Mouse (Mus musculus) heart, embryonic 10.5 days (tissue): ENCODE measurements around the gene Adamts2. TPM values are rescaled to one million over a fixed set of nuclear protein-coding genes. Genes with fewer than 3 reads are reported as not detected.

Experiments used
- DNase-seq: peaks from one replicate; pipeline ENCODE4 v3.0.0-alpha.2; 2017; ENCODE audit warnings: low spot score
- H3K27ac ChIP-seq: fragments of 300-500 bp; sonication (generic); 2 replicates; pipeline ENCODE4 v1.5.1; 2016; ENCODE audit warnings: mild to moderate bottlenecking
- H3K27me3 ChIP-seq: fragments of 300-500 bp; sonication (generic); 2 replicates; pipeline ENCODE4 v1.6.1; 2016; ENCODE audit warnings: mild to moderate bottlenecking; ENCODE audit not compliant: poor library complexity, insufficient read depth, severe bottlenecking
- H3K36me3 ChIP-seq: fragments of 300-500 bp; sonication (generic); 2 replicates; pipeline ENCODE4 v1.6.1; 2016; ENCODE audit warnings: mild to moderate bottlenecking, moderate library complexity
- H3K4me1 ChIP-seq: fragments of 300-500 bp; sonication (generic); 2 replicates; pipeline ENCODE4 v1.6.1; 2016; ENCODE audit warnings: mild to moderate bottlenecking
- H3K4me3 ChIP-seq: fragments of 300-500 bp; sonication (generic); 2 replicates; pipeline ENCODE4 v1.5.1; 2016; ENCODE audit warnings: mild to moderate bottlenecking, moderate library complexity
- H3K9me3 ChIP-seq: fragments of 300-500 bp; sonication (generic); 2 replicates; pipeline ENCODE4 v1.6.1; 2016; ENCODE audit warnings: mild to moderate bottlenecking, moderate library complexity
- WGBS: fragments of 180-500 bp; shearing (Covaris S2); methylation state at CpG from one replicate; pipeline ENCODE4 v1.1.7; 2016; 5-methylcytosine and 5-hydroxymethylcytosine counted together
- polyA plus RNA-seq: library from polyadenylated mRNA; unstranded; fragments of >200 nt; fragmentation: Nextera tagmentation; extraction: Ambion mirVana; gene quantifications from 2 replicates; pipeline ENCODE4 v1.2.1, GENCODE M21; 2016

The Adamts2 gene
- polyA plus RNA-seq, 1 experiment from 2014 or later: 3.9 TPM

GRCm38 (mm10) chr11:50630462-50630861 lies 28.6 kb downstream of the Adamts2 start:
- H3K36me3 ChIP-seq: no peaks in the 10 kb centered on the region
- WGBS: 76% methylated on average over 2 of the region's 2 CpGs
- H3K27me3 ChIP-seq: peaks cover 27% of the 10 kb centered on the region; the same call in 1 of the 2 replicates
- peaks cover 12% of the 10 kb centered on the region; the same call in 1 of the 2 replicates for H3K4me1 ChIP-seq
- no peak overlapping the region for H3K4me3 ChIP-seq
- H3K9me3 ChIP-seq: no peaks in the 10 kb centered on the region
- DNase-seq: no peak
- no peak overlapping the region for H3K27ac ChIP-seq

- 55% methylated on average over 4 of the region's 4 CpGs for WGBS
- H3K36me3 ChIP-seq: no peaks in the 10 kb centered on the region
- no peak overlapping the region for H3K27ac ChIP-seq
- H3K4me3 ChIP-seq: no peak overlapping the region
- no peaks in the 10 kb centered on the region for H3K9me3 ChIP-seq
- no peak for DNase-seq
- peaks cover 22% of the 10 kb centered on the region for H3K4me1 ChIP-seq
- H3K27me3 ChIP-seq: peaks cover 19% of the 10 kb centered on the region; the same call in 1 of the 2 replicates
These were observed 30.4 kb downstream of the Adamts2 start for GRCm38 (mm10) chr11:50632270-50632669.

GRCm38 (mm10) chr11:50635051-50635590 lies 33.2 kb downstream of the Adamts2 start:
- Histone ChIP-seq H3K4me1 (peaks cover 22% of the 10 kb centered on the region), H3K4me3 (no peak overlapping the region), H3K27ac (no peak overlapping the region), H3K9me3 (no peaks in the 10 kb centered on the region), H3K27me3 (peaks cover 2% of the 10 kb centered on the region; the same call in 1 of the 2 replicates), H3K36me3 (no peaks in the 10 kb centered on the region)
- 74% methylated on average over 2 of the region's 2 CpGs for WGBS
- DNase-seq: no peak

GRCm38 (mm10) chr11:50637026-50637425 lies 35.1 kb downstream of the Adamts2 start:
- Histone ChIP-seq H3K4me3 (no peak overlapping the region), H3K27me3 (no peaks in the 10 kb centered on the region), H3K36me3 (no peaks in the 10 kb centered on the region), H3K4me1 (peaks cover 22% of the 10 kb centered on the region), H3K27ac (no peak overlapping the region), H3K9me3 (no peaks in the 10 kb centered on the region)
- no peak for DNase-seq
- WGBS: 86% methylated on average over 11 of the region's 11 CpGs

- Histone ChIP-seq H3K36me3 (no peaks in the 10 kb centered on the region), H3K27ac (no peak overlapping the region), H3K27me3 (no peaks in the 10 kb centered on the region), H3K4me1 (peaks cover 16% of the 10 kb centered on the region), H3K9me3 (no peaks in the 10 kb centered on the region), H3K4me3 (no peak overlapping the region)
- no peak for DNase-seq
- WGBS: 84% methylated on average over 13 of the region's 13 CpGs
These were observed 36.4 kb downstream of the Adamts2 start for GRCm38 (mm10) chr11:50638197-50638867.

GRCm38 (mm10) chr11:50638868-50639220 lies 37.0 kb downstream of the Adamts2 start:
- no peak overlapping the region for H3K27ac ChIP-seq
- no peaks in the 10 kb centered on the region for H3K9me3 ChIP-seq

GRCm38 (mm10) chr11:50642583-50642982 lies 40.7 kb downstream of the Adamts2 start:
- H3K27ac ChIP-seq: no peak overlapping the region
- no peak for DNase-seq
- no peaks in the 10 kb centered on the region for H3K27me3 ChIP-seq
- H3K9me3 ChIP-seq: no peaks in the 10 kb centered on the region
- no peaks in the 10 kb centered on the region for H3K4me1 ChIP-seq
- no peak overlapping the region for H3K4me3 ChIP-seq
- no peaks in the 10 kb centered on the region for H3K36me3 ChIP-seq
- WGBS: 73% methylated on average over 3 of the region's 3 CpGs

More at GRCm38 (mm10) chr11:50638868-50639220, 37.0 kb downstream of the Adamts2 start:
- H3K36me3 ChIP-seq: no peaks in the 10 kb centered on the region
- peaks cover 16% of the 10 kb centered on the region for H3K4me1 ChIP-seq
- H3K4me3 ChIP-seq: no peak overlapping the region
- DNase-seq: no peak
- no peaks in the 10 kb centered on the region for H3K27me3 ChIP-seq
- WGBS: 84% methylated on average over 3 of the region's 3 CpGs

- H3K4me1 ChIP-seq: no peaks in the 10 kb centered on the region
- H3K27ac ChIP-seq: no peak overlapping the region
- no peaks in the 10 kb centered on the region for H3K36me3 ChIP-seq
- H3K9me3 ChIP-seq: no peaks in the 10 kb centered on the region
- 76% methylated on average over 4 of the region's 4 CpGs for WGBS
- no peak for DNase-seq
- no peak overlapping the region for H3K4me3 ChIP-seq
- H3K27me3 ChIP-seq: no peaks in the 10 kb centered on the region
These were observed 44.3 kb downstream of the Adamts2 start for GRCm38 (mm10) chr11:50646148-50646547.

- Histone ChIP-seq H3K4me1 (peaks cover under 1% of the 10 kb centered on the region; the same call in 1 of the 2 replicates), H3K4me3 (no peak overlapping the region), H3K9me3 (no peaks in the 10 kb centered on the region), H3K27me3 (no peaks in the 10 kb centered on the region), H3K27ac (no peak overlapping the region), H3K36me3 (no peaks in the 10 kb centered on the region)
- WGBS: 80% methylated on average over 4 of the region's 4 CpGs
- no peak for DNase-seq
These were observed 46.4 kb downstream of the Adamts2 start for GRCm38 (mm10) chr11:50648143-50648807.

GRCm38 (mm10) chr11:50650037-50650436 lies 48.2 kb downstream of the Adamts2 start:
- no peak overlapping the region for H3K27ac ChIP-seq
- WGBS: 72% methylated on average over 2 of the region's 2 CpGs
- H3K36me3 ChIP-seq: no peaks in the 10 kb centered on the region
- no peak overlapping the region for H3K4me3 ChIP-seq
- no peaks in the 10 kb centered on the region for H3K9me3 ChIP-seq
- H3K27me3 ChIP-seq: no peaks in the 10 kb centered on the region
- DNase-seq: no peak
- H3K4me1 ChIP-seq: peaks cover 17% of the 10 kb centered on the region

GRCm38 (mm10) chr11:50653746-50654431 lies 52.0 kb downstream of the Adamts2 start:
- Histone ChIP-seq H3K27me3 (no peaks in the 10 kb centered on the region), H3K4me1 (peaks cover 32% of the 10 kb centered on the region), H3K9me3 (no peaks in the 10 kb centered on the region), H3K36me3 (no peaks in the 10 kb centered on the region), H3K27ac (peak overlapping the region; percentile 26; the same call in 1 of the 2 replicates), H3K4me3 (no peak overlapping the region)
- DNase-seq: no peak
- 40% methylated on average over 9 of the region's 9 CpGs for WGBS

- Histone ChIP-seq H3K27me3 (0 out of 2 replicates have a peak, but pooled peaks cover 11% of the 10 kb centered on the region), H3K27ac (no peak overlapping the region), H3K36me3 (no peaks in the 10 kb centered on the region), H3K9me3 (no peaks in the 10 kb centered on the region), H3K4me1 (peaks cover 26% of the 10 kb centered on the region), H3K4me3 (no peak overlapping the region)
- DNase-seq: no peak
- 83% methylated on average over 6 of the region's 6 CpGs for WGBS
These were observed 56.9 kb downstream of the Adamts2 start for GRCm38 (mm10) chr11:50658826-50659225.

- Histone ChIP-seq H3K27me3 (0 out of 2 replicates have a peak, but pooled peaks cover 11% of the 10 kb centered on the region), H3K4me1 (peaks cover under 1% of the 10 kb centered on the region; the same call in 1 of the 2 replicates), H3K27ac (no peak overlapping the region), H3K4me3 (no peak overlapping the region), H3K9me3 (no peaks in the 10 kb centered on the region), H3K36me3 (no peaks in the 10 kb centered on the region)
- 82% methylated on average over 3 of the region's 3 CpGs for WGBS
- DNase-seq: no peak
These were observed 60.3 kb downstream of the Adamts2 start for GRCm38 (mm10) chr11:50662176-50662575.
